19 mouse cellular contexts compared by ENCODE assay signal in genomic region chrX:99153266-99153646, GRCm38 (mm10). TPM values are rescaled to one million over a fixed set of nuclear protein-coding genes. Genes with fewer than 3 reads are reported as not detected.
DNase-seq lines count a peak whose midpoint lies in the region; ATAC-seq and TF ChIP-seq lines count a peak whose summit lies in the region.
"Had no signal": no experiment of that assay in that cellular context is flagged by ENCODE, and none has a peak within 500 bp of the region (broad histone marks: within the 10 kb centered on the region; RNA-seq: fewer than 3 reads in every experiment).

No protein-coding gene starts in this region.

- H3K4me2 ChIP-seq in intestine, embryonic 16.5 days (ENCODE audit: low read depth, low read length): no peak overlapping the region
- H3K4me2 ChIP-seq in intestine, embryonic 15.5 days (replicated peaks): no peak overlapping the region
- H3K4me2 ChIP-seq in hindbrain, embryonic 13.5 days: no peak overlapping the region
- H3K4me2 ChIP-seq: heart, embryonic 13.5 days; limb, embryonic 13.5 days; liver, embryonic 12.5 days had no signal

- H3K27ac ChIP-seq in intestine, embryonic 16.5 days (ENCODE audit: low read length): peak overlapping the region; percentile 29; the same call in 1 of the 2 replicates
- H3K27ac ChIP-seq in intestine, embryonic 15.5 days: no peak overlapping the region
- H3K27ac ChIP-seq in hindbrain, embryonic 13.5 days: no peak overlapping the region
- H3K27ac ChIP-seq: heart, adult 2 months; heart, embryonic 13.5 days; kidney, postnatal 0 days; limb, embryonic 13.5 days had no signal

- 49% methylated on average over 3 of the region's 3 CpGs for WGBS in intestine, embryonic 16.5 days
- 55% methylated on average over 3 of the region's 3 CpGs for WGBS in intestine, embryonic 15.5 days
- WGBS in hindbrain, embryonic 13.5 days: 13% methylated on average over 3 of the region's 3 CpGs

- peaks cover 17% of the 10 kb centered on the region for H3K4me1 ChIP-seq in intestine, embryonic 16.5 days (ENCODE audit: control insufficient read depth, insufficient read depth, low read length)
- peaks cover 9% of the 10 kb centered on the region; the same call in 1 of the 2 replicates for H3K4me1 ChIP-seq in intestine, embryonic 15.5 days (replicated peaks)
- H3K4me1 ChIP-seq in E14TG2a.4 (replicated peaks; ENCODE audit: low read depth, low read length): peaks cover 42% of the 10 kb centered on the region
- H3K4me1 ChIP-seq in hindbrain, embryonic 13.5 days (replicated peaks): peaks cover 23% of the 10 kb centered on the region

- DNase-seq in embryo, embryonic 10 days (ENCODE audit: low spot score): peak; percentile 5
- no peak for DNase-seq in embryo, embryonic 11 days
- DNase-seq in right cerebral cortex, adult 18-20 months: no peak
- no peak for DNase-seq in heart, postnatal 36 days
- DNase-seq: cerebellum, adult 8-10 months; cerebellum, postnatal 36 days; gastrocnemius, postnatal 36 days; heart, adult 2 months; heart, postnatal 14 days; layer of hippocampus, adult 9-11 months; right cerebral cortex, postnatal 14 days had no signal

- H3K9me3 ChIP-seq in intestine, embryonic 16.5 days (ENCODE audit: control insufficient read depth, low read length): no peaks in the 10 kb centered on the region
- H3K9me3 ChIP-seq in intestine, embryonic 15.5 days: no peaks in the 10 kb centered on the region
- H3K9me3 ChIP-seq in E14TG2a.4 (ENCODE audit: low read length): peaks cover 4% of the 10 kb centered on the region; the same call in 1 of the 2 replicates
- H3K9me3 ChIP-seq in hindbrain, embryonic 13.5 days: no peaks in the 10 kb centered on the region
- H3K9me3 ChIP-seq: heart, embryonic 13.5 days; limb, embryonic 13.5 days; liver, embryonic 12.5 days had no signal

- ATAC-seq in intestine, embryonic 16.5 days: no peak
- no peak for ATAC-seq in intestine, embryonic 15.5 days
- ATAC-seq in hindbrain, embryonic 13.5 days (ENCODE audit: low FRiP score): peak; percentile 18; the same call in 1 of the 2 replicates
- ATAC-seq: liver, embryonic 12.5 days had no signal

- no peak overlapping the region for H3K9ac ChIP-seq in intestine, embryonic 16.5 days (ENCODE audit: low read depth, low read length)
- no peak overlapping the region for H3K9ac ChIP-seq in intestine, embryonic 15.5 days
- H3K9ac ChIP-seq in hindbrain, embryonic 13.5 days: no peak overlapping the region
- H3K9ac ChIP-seq: heart, embryonic 13.5 days; limb, embryonic 13.5 days; liver, embryonic 12.5 days had no signal

- H3K27me3 ChIP-seq in intestine, embryonic 16.5 days (replicated peaks; ENCODE audit: control insufficient read depth, insufficient read depth, low read length): peaks cover 9% of the 10 kb centered on the region; the same call in 1 of the 2 replicates
- 0 out of 2 replicates have a peak, but pooled peaks cover 5% of the 10 kb centered on the region for H3K27me3 ChIP-seq in intestine, embryonic 15.5 days (replicated peaks)
- peaks cover 69% of the 10 kb centered on the region for H3K27me3 ChIP-seq in E14TG2a.4 (ENCODE audit: insufficient read depth, low read length)
- H3K27me3 ChIP-seq in hindbrain, embryonic 13.5 days: peaks cover 16% of the 10 kb centered on the region; the same call in 1 of the 2 replicates

- no peaks in the 10 kb centered on the region for H3K36me3 ChIP-seq in intestine, embryonic 16.5 days (ENCODE audit: control insufficient read depth, insufficient read depth, low read length)
- H3K36me3 ChIP-seq in intestine, embryonic 15.5 days: no peaks in the 10 kb centered on the region
- no peaks in the 10 kb centered on the region for H3K36me3 ChIP-seq in E14TG2a.4 (ENCODE audit: insufficient read depth, low read length)
- H3K36me3 ChIP-seq in hindbrain, embryonic 13.5 days: peaks cover 5% of the 10 kb centered on the region
- H3K36me3 ChIP-seq: liver, embryonic 12.5 days had no signal

- intact Hi-C loops in heart, postnatal 36 days (cut with DNase I): no loop called here

- H3K4me3 ChIP-seq in intestine, embryonic 16.5 days (ENCODE audit: low read length): no peak overlapping the region
- no peak overlapping the region for H3K4me3 ChIP-seq in intestine, embryonic 15.5 days (replicated peaks)
- H3K4me3 ChIP-seq in E14TG2a.4 (replicated peaks; ENCODE audit: low read length): 0 out of 2 replicates have a peak overlapping the region, but pooled peaks have one; percentile 7
- no peak overlapping the region for H3K4me3 ChIP-seq in hindbrain, embryonic 13.5 days
- H3K4me3 ChIP-seq: heart, adult 2 months; heart, embryonic 13.5 days; limb, embryonic 13.5 days; liver, embryonic 12.5 days had no signal

- no peak for TF ChIP-seq CTCF in E14TG2a.4 (conservative IDR thresholded peaks at IDR 0.05; ENCODE audit: low read length)

RNA-seq across cellular contexts. Expression of gene Efnb1, which starts 17.3 kb away (rescaled TPM):
- polyA plus RNA-seq in intestine, embryonic 16.5 days (2015; fragmentation: Nextera tagmentation; extraction: Ambion mirVana): 18.3 and 19.4 TPM in 2 replicates
- polyA plus RNA-seq in intestine, embryonic 15.5 days (2015; fragmentation: Nextera tagmentation; extraction: Ambion mirVana): 30.8 and 31.4 TPM in 2 replicates
- 26.6 and 33.0 TPM in 2 replicates for polyA plus RNA-seq in hindbrain, embryonic 13.5 days (2015; fragmentation: Nextera tagmentation; extraction: Ambion mirVana)
- total RNA-seq in heart, postnatal 36 days (2021): 10 to 100 TPM; 17.4 to 27.6 TPM
